Mouse (Mus musculus) heart, postnatal 10 days (tissue): ENCODE measurements around the gene Pigq. TPM values are rescaled to one million over a fixed set of nuclear protein-coding genes. Genes with fewer than 3 reads are reported as not detected.

ENCODE experiments used
- DNase-seq, 2 experiments: peaks; one replicate each; pipeline ENCODE4 v3.0.0; 2021
- intact Hi-C: fragments of 180-260 bp; cut with DNase I; formaldehyde crosslinking; loops from one replicate; pipeline ENCODE4 v1.15.1; 2025
- total RNA-seq, 2 experiments: library from RNA; stranded (reverse); gene quantifications; 2 replicates each; pipeline ENCODE4 v1.2.3; 2021

The Pigq gene
- total RNA-seq, 2 experiments from 2014 or later, result 76.6 to 78.5 TPM

- DNase-seq, result no peak
- intact Hi-C loops, result no loop called here
Measured at GRCm38 (mm10) chr17:25958771-25959494, 14.2 kb upstream of the Pigq start.

DNA sequence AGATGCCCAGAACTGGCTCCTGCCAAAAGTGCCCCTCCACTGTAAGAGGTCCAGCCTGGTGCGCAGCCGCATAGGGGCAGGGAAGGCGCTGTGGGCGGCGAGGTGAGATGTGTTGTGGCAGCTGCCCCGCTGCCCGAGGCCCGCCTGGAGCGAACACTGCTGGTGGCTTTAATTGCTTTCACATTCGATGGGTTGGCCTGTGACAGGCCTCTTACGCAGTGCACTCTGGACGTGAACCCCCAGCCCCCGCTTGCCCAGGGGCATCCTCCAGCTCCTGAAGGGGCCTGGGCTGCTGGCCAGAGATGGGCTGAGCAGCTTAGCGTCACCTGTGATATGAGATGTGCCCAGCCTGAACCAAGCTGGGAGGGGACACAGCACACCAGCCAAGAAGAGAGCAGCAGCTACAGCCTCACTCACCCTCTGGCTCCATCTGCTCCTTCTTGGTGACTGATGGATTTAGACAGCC lies 12.9 kb upstream of the Pigq start:
- no peak for DNase-seq
- intact Hi-C loops, result no loop called here

DNA sequence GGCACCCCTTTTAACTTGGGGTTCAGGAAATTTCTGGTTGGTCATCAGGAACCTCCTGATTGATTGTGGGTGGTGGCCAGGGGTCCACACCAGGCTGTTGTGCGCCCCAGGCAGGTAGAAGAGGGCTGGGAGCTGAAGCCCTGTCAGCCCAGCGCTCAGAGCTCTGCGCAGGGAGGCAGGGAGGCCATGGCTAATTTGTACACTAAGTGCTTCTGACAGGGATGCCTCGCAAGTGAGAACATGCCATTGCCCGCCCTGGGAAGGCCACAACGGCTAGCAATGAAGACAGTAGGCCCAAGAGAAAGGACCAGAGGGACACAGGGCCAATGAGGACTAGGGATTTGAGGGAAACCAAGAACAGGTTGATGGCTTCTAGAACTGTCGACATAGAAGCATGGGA lies 11.9 kb upstream of the Pigq start:
- no peak for DNase-seq
- intact Hi-C loops, result no loop called here

DNA sequence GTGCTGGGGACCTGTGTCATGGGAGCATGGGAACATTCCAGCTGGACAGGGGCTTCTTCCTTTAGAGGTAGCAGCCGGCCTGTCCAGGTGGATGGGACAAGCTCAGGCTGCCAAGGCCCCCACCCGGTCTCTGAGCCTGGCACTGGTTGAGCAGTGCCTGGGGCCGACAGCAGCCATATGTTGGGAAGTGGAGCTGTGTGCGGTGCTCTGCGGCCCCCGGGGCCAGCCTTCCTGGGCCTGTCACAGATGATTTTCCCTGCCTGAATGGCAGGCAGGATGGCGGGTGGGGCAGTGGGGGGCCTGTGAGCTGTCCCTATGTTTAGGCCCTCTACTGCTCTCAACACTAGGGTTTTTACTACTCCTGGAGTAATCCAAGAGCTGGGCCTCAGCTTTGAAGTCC lies 11.5 kb upstream of the Pigq start:
- DNase-seq, result no peak
- intact Hi-C loops, result no loop called here

DNA sequence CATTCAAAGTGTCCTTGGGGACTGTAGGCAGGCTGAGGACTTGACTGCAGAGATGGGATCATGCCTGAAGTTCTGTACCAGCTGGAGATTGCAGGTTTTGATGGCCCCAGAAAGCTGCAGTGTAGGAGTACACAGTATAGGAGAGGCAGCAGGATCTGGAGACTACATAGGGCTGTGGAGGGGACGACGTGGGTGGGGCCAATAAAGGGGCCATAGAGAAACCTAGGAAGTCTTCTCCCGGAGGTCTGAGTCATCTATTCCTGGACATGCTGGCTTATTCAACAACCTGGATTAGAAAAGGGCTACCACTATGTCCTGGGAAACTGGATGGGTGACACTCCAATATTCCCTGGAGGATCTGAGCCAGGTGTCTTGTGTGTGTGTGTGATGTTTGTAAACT lies 11.0 kb upstream of the Pigq start:
- intact Hi-C loops, result no loop called here
- no peak for DNase-seq

DNA sequence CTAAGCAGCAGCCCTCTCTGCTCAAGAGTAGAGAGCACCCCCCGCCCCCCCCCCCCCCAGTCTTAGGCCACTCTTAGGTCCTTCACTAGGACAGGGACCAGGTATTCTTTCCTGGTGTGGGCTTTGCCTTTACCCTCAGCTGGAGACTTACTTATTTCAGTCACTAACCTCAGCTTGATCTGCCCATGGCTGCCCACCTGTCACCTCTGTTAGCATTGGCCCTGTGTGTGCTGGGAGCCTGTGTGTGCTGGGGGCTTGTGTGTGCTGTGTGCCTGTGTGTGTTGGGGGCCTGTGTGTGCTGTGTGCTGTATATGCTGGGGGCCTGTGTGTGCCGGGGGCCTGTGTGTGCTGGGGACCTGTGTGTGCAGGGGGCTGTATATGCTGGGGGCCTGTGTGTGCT lies 9.9 kb upstream of the Pigq start:
- intact Hi-C loops, result no loop called here
- no peak for DNase-seq

DNA sequence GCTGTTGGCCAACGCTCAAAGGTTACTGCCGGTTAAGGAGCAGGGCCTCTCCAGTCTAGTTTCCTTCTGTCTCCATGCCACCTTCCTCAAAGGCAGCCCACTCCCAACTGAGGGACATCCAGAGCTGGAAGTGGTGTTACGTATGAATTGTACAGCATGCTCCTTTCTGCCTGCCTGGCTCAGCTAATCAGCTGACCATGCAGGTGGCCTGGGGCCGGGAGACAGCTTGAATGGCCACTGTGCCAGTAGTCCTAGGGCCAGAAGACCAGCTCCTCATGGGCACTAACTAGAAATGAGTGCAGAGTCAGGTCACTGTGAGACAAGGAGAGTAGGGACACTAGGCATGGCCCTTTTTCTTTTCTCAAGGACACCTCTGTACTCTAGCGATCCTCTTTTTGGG lies 8.4 kb upstream of the Pigq start:
- intact Hi-C loops, result no loop called here
- no peak for DNase-seq

- DNase-seq, result peak in 1 of 2 experiments; percentile 13
- intact Hi-C loops, result no loop called here
Measured at GRCm38 (mm10) chr17:25951803-25952623, 7.3 kb upstream of the Pigq start, which contains the start of gene A930017K11Rik. Gene A930017K11Rik (minus strand): TSS chr17:25952565.

- intact Hi-C loops, result no loop called here
- DNase-seq, result peak in 1 of 2 experiments; percentile 19
Measured at GRCm38 (mm10) chr17:25951225-25951802, 6.6 kb upstream of the Pigq start.

DNA sequence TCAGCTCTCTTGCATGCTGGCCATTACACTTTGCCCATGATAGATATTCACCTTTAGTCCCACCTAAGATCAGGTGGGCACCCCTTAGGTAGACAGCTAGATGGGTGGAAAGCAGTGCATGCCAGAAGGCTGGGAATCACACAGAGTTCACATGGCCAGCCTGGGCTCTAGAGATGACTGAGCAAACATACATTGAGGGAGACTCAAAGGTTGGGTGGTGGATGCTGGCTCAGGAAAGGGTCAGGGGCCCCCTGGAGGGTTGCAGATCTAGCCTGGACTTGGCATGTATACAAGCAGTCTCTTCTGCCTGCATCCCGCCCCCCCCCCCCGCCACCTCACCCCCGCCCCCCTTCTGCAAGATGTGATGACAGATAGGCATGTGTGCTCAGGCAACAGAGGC lies 6.0 kb upstream of the Pigq start:
- no peak for DNase-seq
- intact Hi-C loops, result no loop called here

GRCm38 (mm10) chr17:25949981-25950380 lies 5.2 kb upstream of the Pigq start:
- intact Hi-C loops, result no loop called here
- DNase-seq, result no peak

DNA sequence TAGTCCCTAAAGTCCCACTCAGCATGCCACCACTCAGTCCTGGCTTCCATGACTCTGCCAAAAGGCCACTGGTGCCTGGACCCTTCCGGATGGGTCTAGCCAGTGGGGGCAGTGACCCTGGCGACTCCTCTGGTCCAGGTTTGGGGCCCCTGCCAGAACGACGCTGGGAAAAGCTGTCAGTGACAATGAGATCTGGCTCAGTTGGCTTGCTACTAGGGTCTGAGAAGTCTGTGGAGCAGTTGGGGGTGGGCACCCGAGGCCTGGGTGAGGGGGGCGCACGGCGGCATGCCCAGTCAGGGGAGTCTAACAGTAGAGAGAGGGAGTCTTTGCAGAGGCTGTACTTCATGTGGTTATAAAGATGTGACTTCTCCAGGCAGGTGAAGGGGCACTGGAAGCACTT lies 3.3 kb upstream of the Pigq start:
- no peak for DNase-seq
- intact Hi-C loops, result no loop called here

GRCm38 (mm10) chr17:25947576-25947975 lies 2.8 kb upstream of the Pigq start:
- intact Hi-C loops, result no loop called here
- no peak for DNase-seq

- intact Hi-C loops, result no loop called here
Measured at GRCm38 (mm10) chr17:25946891-25947290, 2.2 kb upstream of the Pigq start.

DNA sequence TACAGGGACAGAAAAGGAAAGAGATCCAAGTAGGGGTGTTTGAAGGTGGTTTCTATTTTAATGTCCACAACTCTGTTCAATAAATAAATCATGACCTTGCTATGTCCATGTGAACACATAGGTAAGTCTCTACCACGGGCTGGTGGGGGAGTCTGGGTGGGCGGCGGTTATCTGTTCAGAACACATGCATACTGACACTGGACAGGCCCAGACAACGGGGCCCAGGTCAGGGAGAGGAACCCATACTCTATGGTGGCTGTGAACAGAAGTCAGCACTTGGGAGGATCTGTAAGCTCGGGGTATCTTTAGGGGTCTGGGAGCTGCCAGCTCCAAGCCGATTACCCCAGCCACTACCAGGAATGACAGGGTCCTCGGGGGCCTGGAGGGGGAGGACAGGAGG lies 1.6 kb upstream of the Pigq start:
- intact Hi-C loops, result no loop called here

More at GRCm38 (mm10) chr17:25946891-25947290, 2.2 kb upstream of the Pigq start:
- DNase-seq, result no peak

DNA sequence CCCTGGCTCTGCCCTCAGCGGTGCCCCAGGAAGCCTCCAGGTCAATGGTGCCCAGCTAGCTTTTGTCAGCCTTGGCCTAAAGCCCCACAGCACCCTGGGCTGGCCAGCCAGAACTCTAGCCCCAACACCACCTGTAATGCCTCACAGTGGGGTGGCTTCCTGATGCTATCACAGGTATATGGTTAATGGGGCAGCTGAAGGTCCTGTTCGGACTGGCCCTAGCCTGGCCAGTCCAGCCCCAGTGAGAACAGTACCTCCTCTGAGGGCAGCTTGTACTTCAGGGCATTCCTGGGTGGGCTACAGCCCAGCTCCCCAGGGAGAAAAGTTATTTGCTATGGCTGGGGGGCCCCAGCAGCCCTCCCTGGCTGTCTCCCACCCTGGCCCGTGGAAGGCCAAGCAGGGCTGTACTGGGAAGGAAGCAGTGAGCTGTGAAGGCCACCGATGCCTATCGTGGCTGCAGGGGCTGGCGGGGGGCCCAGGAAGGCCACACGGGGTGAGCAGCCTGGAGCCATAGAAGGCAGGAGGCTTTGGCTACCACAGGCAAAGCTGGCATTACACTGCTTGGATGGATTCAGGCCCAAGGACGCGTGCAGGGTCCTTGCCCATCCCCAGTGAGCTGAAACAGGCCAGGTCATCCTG lies 900 bp upstream of the Pigq start:
- peak; percentile 41 to 47 for DNase-seq
- intact Hi-C loops, result no loop called here

More for the DNA sequence above, 1.6 kb upstream of the Pigq start:
- no peak for DNase-seq

DNA sequence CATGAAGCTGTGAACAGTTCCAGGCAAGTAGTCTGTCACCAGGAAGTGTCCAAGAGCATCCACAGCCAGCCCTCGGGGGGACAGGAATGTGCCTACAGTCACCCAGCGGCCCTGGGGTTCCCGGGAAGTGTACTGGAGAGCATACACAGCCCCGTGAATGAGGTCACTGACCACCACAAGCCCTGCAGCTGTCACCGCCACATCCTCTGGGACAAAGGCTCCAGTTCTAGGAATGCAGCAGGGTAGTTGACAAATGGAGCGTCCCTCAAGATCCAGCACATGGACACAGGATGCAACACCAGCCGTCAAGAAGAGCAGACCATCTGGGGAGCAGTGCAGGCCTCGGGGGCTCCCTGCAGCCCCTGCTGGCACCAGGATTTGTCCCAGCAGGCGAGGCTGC lies 967 bp downstream of the Pigq start:
- intact Hi-C loops, result loop anchor here (5.0 kb wide), 1 partner anchor 51 kb away; no protein-coding TSS in a partner anchor

DNA sequence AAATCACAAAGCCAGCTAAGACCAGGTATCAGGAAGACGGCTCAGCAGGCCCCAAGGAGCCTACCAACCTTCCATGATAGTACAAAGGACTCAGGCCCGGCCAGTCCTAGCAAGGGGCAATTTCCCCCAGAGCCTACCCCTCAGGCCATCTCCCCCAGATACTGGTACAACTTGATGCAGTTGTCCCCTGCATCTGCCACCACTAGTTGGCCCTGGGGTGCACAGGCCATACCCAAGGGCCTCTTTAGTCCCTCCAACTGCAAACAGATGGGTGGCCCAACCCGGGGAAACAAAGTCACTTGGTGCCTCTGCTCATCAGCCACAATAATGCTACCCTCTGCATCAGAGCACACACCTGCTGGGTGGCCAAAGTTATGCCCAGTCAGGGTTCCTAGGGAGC lies 1.5 kb downstream of the Pigq start:
- intact Hi-C loops, result loop anchor here (5.0 kb wide), 1 partner anchor 51 kb away; no protein-coding TSS in a partner anchor
- no peak for DNase-seq

More for the DNA sequence above, 967 bp downstream of the Pigq start:
- no peak for DNase-seq

- intact Hi-C loops, result loop anchor here (5.0 kb wide), 1 partner anchor 50 kb away; no protein-coding TSS in a partner anchor
- DNase-seq, result no peak
Measured at GRCm38 (mm10) chr17:25942597-25943151, 2.1 kb downstream of the Pigq start.

DNA sequence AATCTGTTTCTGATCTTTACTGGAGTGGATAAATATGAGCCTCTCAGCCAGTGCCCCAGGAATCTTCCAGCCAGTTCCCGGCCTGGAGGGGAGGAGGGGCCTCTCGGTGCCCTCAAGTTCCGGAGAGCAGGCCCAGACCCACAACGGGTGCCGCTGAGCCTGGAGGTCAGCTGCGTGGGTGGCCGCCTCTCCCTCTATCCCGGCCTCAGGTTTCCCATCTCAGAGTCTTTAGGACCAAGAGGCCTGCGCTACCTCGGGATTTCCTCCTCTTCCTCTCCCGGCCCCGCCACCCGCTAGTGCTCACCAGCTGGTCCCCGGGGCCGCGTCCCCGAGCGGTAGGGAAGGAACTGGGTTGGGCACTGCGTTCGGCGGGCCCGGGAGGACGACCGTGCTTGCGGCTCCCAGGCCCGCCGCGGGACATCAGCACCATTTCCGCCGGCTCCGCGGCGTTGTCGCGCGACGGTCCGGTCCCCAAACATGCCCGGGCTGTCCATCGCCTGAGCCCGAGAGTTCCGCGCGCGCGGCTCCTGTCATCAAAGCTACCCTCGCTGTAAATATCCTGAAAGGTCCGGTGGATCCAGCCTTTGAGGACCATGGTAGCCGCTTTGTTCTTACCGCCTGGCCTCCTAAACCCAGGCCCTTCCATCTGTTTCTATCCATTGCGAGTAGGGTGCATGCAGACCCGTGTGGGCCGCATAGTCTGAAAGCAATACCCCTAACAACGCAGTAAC lies 3.1 kb downstream of the Pigq start:
- DNase-seq, result peak; percentile 87 to 89
- intact Hi-C loops, result loop anchor here (5.0 kb wide), 1 partner anchor 49 kb away; no protein-coding TSS in a partner anchor
